Mouse (Mus musculus) megakaryocyte, embryonic 14.5 days (primary cell): ENCODE measurements around the gene Rad54l2.

Experiments
- FLI1 ChIP-seq: IDR thresholded peaks from 2 replicates; pipeline ENCODE4 v1.6.1; 2012; ENCODE audit warnings: low read length, inconsistent platforms, mixed read lengths
- GATA1 ChIP-seq: IDR thresholded peaks from 3 replicates; pipeline ENCODE4 v1.6.1; 2012; ENCODE audit warnings: mixed read lengths, low read length, inconsistent platforms, borderline replicate concordance

DNA sequence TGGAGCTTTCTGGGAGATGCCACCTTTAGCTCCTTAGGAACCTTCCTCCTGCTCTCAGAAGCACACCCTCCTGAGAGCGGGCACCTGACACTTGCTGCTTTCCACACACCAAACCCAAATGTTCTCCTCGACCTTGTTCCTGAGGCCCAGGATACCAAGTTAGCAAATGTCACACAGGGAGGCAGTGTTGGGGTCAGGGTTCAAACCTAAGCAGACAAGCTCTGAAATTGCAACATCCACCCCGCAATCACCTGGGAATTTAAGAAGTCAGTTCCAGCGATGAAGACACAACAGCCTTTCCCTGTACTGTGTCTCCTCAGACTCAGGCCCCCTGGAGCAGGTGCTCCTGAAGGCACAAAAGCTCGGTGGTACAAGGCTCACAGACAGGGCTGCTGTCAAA lies 111.3 kb downstream of the Rad54l2 start:
- TF ChIP-seq GATA1 (no peak), FLI1 (no peak)
